Mouse (Mus musculus) E14TG2a.4 (cell line): ENCODE results near the gene Coa5.

Experiments used
- H3K27me3 ChIP-seq: 2 replicates; pipeline ENCODE4 v1.6.1; 2014; ENCODE audit warnings: low read length, control low read depth; ENCODE audit not compliant: insufficient read depth
- H3K36me3 ChIP-seq: 2 replicates; pipeline ENCODE4 v1.6.1; 2014; ENCODE audit warnings: low read length, control low read depth; ENCODE audit not compliant: insufficient read depth
- H3K4me1 ChIP-seq: replicated peaks from 2 replicates; pipeline ENCODE4 v1.6.1; 2014; ENCODE audit warnings: low read depth, low read length, control low read depth
- H3K4me3 ChIP-seq: replicated peaks from 2 replicates; pipeline ENCODE4 v1.5.1; 2014; ENCODE audit warnings: mild to moderate bottlenecking, low read length
- H3K9me3 ChIP-seq: 2 replicates; pipeline ENCODE4 v1.6.1; 2014; ENCODE audit warnings: low read length, control low read depth
- CTCF ChIP-seq: conservative IDR thresholded peaks from 2 replicates; pipeline ENCODE4 v1.5.1; 2014; ENCODE audit warnings: low read length
- NANOG ChIP-seq: IDR thresholded peaks from 2 replicates; pipeline ENCODE4 v1.6.1; 2014; ENCODE audit warnings: borderline replicate concordance, low read length, mixed read lengths
- POU5F1 ChIP-seq: IDR thresholded peaks from 2 replicates; pipeline ENCODE4 v1.6.1; 2014; ENCODE audit warnings: low read length, borderline replicate concordance

Coa5 gene

GRCm38 (mm10) chr1:37429366-37430296, at the start of gene Coa5, which contains the start of gene Unc50:
TSS of gene Coa5 (minus strand) at chr1:37430103.
TSS of gene Unc50 (plus strand) at chr1:37430139.
- H3K4me1 ChIP-seq, result peaks cover 27% of the 10 kb centered on the region
- H3K9me3 ChIP-seq, result no peaks in the 10 kb centered on the region
- H3K36me3 ChIP-seq, result peaks cover 64% of the 10 kb centered on the region
- peak within 1 kb of the TSS; percentile 96 for H3K4me3 ChIP-seq
- no peaks in the 10 kb centered on the region for H3K27me3 ChIP-seq
- TF ChIP-seq NANOG, result no peak
- TF ChIP-seq CTCF, result no peak
- no peak for TF ChIP-seq POU5F1

DNA sequence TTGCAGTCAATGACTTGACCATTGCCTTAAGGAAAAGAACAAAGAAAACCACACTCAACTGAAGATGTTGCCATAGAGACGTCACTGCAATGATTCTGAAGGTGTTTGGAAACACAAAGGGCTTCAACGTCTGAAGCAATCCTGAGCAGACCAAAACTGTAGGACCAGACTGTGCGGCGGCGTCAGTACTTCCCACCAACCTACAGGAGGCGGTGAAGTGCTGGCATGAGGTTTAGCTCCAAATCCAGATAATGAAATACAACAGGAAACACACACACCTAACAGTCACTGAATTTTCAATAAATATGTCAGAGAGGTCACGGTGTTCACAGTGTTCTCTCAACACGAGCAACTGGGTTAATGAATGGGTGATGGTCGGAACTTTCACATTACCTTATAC, 49.2 kb upstream of the Coa5 start:
- no peaks in the 10 kb centered on the region; the same call in 1 of the 2 replicates for H3K4me1 ChIP-seq
- no peaks in the 10 kb centered on the region for H3K27me3 ChIP-seq
- H3K9me3 ChIP-seq, result no peaks in the 10 kb centered on the region
- no peak overlapping the region for H3K4me3 ChIP-seq
- no peaks in the 10 kb centered on the region for H3K36me3 ChIP-seq
- TF ChIP-seq NANOG (no peak), CTCF (no peak; the same call in 1 of the 2 replicates), POU5F1 (no peak)

- Histone ChIP-seq H3K9me3 (no peaks in the 10 kb centered on the region), H3K4me3 (no peak overlapping the region), H3K36me3 (no peaks in the 10 kb centered on the region), H3K27me3 (no peaks in the 10 kb centered on the region), H3K4me1 (no peaks in the 10 kb centered on the region; the same call in 1 of the 2 replicates)
- TF ChIP-seq CTCF, result no peak
- TF ChIP-seq NANOG, result no peak
- no peak for TF ChIP-seq POU5F1
Observed at GRCm38 (mm10) chr1:37478416-37478815, 48.5 kb upstream of the Coa5 start.

GRCm38 (mm10) chr1:37477928-37478327, 48.0 kb upstream of the Coa5 start:
- H3K4me3 ChIP-seq, result no peak overlapping the region
- H3K27me3 ChIP-seq, result no peaks in the 10 kb centered on the region
- no peaks in the 10 kb centered on the region; the same call in 1 of the 2 replicates for H3K4me1 ChIP-seq
- H3K9me3 ChIP-seq, result no peaks in the 10 kb centered on the region
- no peaks in the 10 kb centered on the region for H3K36me3 ChIP-seq
- no peak for TF ChIP-seq NANOG
- no peak for TF ChIP-seq CTCF
- TF ChIP-seq POU5F1, result no peak

DNA sequence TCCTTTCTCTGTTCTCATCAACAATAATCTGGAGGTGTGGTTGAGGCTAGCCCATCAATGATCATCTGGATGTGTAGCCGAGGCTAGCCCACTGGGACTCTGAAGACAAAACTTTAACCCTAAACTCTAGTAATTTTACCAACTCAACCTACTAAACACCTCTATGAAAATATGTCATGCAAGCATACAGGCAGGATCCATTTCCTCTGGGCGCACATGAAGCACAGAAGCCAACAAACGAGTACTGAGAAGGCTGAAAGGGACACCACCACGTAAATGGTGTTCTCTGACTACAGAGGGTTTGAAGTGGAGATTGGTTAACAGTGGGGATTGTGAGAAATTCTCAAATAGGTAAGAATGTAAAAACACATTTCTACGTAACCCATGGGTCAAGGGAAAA, 47.3 kb upstream of the Coa5 start:
- Histone ChIP-seq H3K4me3 (no peak overlapping the region), H3K27me3 (no peaks in the 10 kb centered on the region), H3K36me3 (no peaks in the 10 kb centered on the region), H3K9me3 (no peaks in the 10 kb centered on the region), H3K4me1 (no peaks in the 10 kb centered on the region; the same call in 1 of the 2 replicates)
- TF ChIP-seq NANOG (no peak), POU5F1 (no peak), CTCF (no peak)

- H3K4me3 ChIP-seq, result no peak overlapping the region
- H3K27me3 ChIP-seq, result no peaks in the 10 kb centered on the region
- H3K4me1 ChIP-seq, result no peaks in the 10 kb centered on the region
- H3K36me3 ChIP-seq, result no peaks in the 10 kb centered on the region
- TF ChIP-seq NANOG, result no peak
- TF ChIP-seq POU5F1, result no peak
- no peak for TF ChIP-seq CTCF
- no peaks in the 10 kb centered on the region for H3K9me3 ChIP-seq
Observed at GRCm38 (mm10) chr1:37475312-37475711, 45.4 kb upstream of the Coa5 start.

- H3K9me3 ChIP-seq, result no peaks in the 10 kb centered on the region
- no peaks in the 10 kb centered on the region for H3K36me3 ChIP-seq
- TF ChIP-seq NANOG (no peak), CTCF (no peak), POU5F1 (no peak)
- H3K4me1 ChIP-seq, result no peaks in the 10 kb centered on the region
- H3K27me3 ChIP-seq, result no peaks in the 10 kb centered on the region
- no peak overlapping the region for H3K4me3 ChIP-seq
Observed at GRCm38 (mm10) chr1:37474634-37475190, 44.8 kb upstream of the Coa5 start.

DNA sequence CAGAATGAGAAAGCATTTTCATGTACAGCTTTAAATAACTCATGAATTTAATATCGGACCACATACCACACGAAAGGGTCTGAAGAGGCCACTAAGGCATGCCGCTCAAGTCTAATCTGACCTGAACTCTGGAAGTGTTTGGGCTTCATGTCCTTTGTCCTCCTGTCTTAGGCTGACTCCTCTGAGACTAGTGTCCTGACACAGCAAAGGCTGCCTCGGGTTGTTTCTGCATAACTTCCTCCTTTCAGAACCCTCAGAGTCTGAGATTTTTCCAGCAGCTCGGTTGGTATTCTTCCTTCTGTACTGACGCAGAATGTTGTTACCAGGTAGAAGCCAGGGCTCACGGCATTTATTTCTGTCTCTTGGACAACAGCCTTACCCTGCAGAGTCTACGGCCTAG, 44.1 kb upstream of the Coa5 start:
- Histone ChIP-seq H3K27me3 (no peaks in the 10 kb centered on the region), H3K9me3 (no peaks in the 10 kb centered on the region), H3K36me3 (no peaks in the 10 kb centered on the region), H3K4me3 (no peak overlapping the region), H3K4me1 (no peaks in the 10 kb centered on the region)
- TF ChIP-seq NANOG (no peak), POU5F1 (no peak), CTCF (no peak)

DNA sequence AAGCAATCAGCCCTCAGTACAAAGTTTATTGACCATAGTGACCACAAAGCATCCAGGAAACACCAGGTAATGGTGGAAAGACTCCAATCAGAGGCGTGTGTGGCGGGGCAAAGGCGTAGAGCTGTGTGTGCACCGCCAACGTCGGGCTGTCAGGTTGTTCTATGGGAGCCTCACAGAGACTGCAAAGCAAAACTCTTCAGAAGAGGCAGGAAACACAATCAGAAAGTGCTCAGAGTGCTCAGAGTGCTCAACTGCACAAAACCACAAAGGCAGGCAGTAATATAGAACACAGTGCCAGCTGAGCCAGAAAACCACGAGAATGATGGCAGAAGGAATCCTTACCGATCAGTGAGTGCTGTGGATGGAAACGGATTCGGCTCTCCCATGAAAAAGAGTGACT, 43.3 kb upstream of the Coa5 start:
- Histone ChIP-seq H3K27me3 (no peaks in the 10 kb centered on the region), H3K36me3 (no peaks in the 10 kb centered on the region), H3K9me3 (no peaks in the 10 kb centered on the region), H3K4me3 (no peak overlapping the region), H3K4me1 (no peaks in the 10 kb centered on the region)
- no peak for TF ChIP-seq NANOG
- TF ChIP-seq CTCF, result no peak
- no peak for TF ChIP-seq POU5F1
